Mouse (Mus musculus) kidney, adult 8-10 months (tissue): ENCODE measurements around the gene Scd4.
A peak's percentile ranks its signal among the peaks of the same experiment; 100 is the strongest.

Source experiments
- DNase-seq, 2 experiments: peaks; one replicate each; pipeline ENCODE4 v3.0.0; 2022

Scd4 gene

DNA sequence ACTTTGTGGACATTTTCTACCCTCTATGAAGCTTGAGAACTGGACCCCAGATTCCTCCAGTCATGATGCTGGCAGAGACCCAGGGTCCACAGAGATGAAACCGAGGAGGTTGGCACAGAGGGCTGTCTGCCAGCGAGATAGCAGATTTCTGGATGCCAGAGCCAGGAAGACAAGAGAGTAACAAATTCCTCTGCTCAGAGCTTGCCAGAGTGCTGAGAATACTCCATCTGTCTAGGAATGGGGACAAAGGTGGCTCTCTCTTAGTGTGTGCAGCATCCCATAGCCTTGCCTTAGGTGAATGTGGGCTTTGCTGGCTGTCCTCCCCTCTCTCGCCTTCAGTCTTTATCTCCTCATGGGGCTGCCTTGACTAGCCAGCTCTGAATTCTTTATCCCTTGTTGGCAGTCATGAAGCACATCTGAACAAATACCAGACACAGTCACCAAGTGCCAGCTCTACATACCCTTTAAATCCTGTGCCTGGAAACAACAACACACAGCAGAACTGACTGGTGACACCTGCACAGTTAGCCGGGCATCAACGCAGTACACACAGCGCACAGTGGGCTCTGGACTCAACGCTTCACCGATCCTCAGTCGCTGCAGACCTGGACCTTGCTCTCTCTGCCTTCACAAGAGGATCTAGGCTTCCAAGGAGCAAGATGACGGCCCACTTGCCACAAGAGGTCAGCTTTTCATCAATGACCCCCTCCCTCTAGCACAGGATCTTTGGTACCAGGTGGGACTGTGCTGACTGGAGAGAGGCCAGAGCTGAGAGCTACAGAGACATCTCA, at the start of gene Scd4:
Gene Scd4, plus strand, starts transcription at position 260 of the 791 bp plus-strand sequence.
- DNase-seq: peak; percentile 63 to 68

DNA sequence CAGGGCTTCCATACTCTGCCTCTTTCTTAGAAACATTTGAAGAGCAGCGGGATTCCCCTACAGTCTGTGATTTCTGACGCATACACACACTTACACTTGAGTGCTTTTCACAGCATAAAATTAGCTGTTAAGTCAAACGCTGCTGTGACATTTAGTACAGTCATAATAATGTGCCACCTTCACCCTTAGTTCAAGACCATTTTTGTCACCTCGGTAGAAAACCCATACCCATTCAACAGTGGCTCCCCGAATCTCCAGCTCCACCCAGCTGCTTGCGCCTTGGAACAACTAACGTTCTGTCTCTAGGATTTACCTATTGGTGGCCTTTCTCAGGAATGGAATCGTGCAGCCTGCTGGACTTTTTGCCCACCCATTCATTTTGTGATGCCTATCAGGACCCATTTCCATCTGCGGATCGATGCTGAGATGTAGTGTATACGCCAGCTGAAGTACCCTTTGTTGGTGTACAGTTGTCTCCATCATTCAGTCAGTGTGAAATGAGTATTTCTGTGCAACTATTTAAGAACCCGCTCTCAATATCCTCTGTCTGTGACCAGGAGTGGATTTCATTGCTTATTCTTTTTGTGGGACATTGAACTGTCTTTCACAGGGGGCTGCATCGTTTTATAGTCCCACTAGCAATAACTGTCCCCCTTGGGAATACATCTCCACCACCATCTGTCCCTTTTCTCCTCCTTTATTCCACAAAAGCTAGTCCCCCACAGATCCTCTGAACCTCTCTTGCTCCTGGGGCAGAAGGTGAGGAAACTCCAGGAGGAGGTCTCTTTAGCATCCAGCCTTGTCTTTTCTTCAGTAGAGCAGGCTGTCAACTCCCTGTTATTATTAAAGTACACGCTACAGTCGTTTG, 49.5 kb upstream of the Scd4 start:
- no peak for DNase-seq

DNA sequence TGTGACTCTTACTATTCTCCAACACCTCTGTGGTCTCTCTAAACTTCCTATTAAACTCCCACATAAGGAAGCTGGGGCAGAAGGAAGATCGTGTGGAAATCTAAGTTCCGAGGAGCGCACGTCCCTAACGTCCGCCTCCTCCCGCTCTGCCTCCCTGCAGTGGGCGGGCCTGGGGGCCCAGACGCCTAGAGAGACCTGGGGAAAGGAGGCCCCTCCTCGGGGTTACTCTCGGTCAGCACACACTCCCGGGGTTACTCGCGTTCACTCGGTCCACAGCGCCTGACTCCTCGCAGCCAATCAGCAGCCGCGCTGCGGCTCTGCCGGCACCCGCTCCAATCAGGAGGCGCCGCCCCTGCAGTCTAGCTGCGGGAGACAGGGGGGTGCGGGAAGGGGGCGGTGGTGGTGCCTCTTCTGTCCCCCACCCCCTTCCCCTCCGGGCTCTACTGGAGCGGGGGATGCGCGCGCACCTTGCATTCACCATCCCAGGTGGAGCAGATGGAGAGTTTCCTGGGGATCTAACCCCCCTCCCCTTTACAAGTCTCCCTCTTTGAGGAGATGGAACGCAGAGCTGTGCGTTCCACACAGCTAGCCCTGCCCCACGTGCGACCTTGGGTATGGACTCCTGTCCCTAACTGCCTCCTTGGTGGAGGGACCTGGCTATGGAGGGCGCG, 48.7 kb upstream of the Scd4 start:
- DNase-seq: peak; percentile 85 to 92

DNA sequence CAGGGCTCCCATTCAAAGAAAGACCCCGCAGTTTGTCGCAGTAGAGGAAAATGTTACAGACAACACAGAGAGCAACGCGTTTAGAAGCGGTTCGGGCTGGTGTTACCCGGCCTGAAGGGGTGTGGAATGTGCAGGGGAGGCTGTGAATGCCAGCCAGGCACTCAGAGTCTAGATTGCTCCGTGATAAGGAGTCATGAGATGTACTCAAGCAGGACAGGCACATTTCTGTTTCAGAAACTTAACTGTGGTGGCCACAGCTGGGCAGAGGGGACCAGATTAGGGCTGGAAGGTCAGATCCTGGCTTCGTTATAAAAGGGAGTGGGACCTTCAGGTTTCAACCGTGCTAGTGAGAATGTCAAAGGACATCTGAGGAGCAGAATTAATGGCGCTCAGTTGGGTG, 48.2 kb upstream of the Scd4 start:
- peak; percentile 52 to 75 for DNase-seq

DNA sequence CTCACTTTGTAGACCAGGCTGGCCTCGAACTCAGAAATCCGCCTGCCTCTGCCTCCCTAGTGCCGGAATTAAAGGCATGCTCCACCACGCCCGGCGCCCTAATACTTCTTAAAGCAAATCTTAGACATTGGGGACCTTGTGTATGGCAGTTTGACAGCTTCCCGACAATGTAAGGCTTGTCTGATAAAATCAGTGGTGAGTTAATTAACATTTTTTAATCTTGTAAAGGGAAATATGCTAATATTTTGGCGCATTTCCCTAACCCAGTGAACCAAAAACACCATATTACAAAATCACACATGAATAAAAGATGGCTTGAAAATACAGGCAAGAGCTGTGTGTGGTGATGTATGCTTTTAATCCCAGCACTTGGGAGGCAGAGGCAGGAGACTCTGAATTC, 47.3 kb upstream of the Scd4 start:
- DNase-seq: no peak

DNA sequence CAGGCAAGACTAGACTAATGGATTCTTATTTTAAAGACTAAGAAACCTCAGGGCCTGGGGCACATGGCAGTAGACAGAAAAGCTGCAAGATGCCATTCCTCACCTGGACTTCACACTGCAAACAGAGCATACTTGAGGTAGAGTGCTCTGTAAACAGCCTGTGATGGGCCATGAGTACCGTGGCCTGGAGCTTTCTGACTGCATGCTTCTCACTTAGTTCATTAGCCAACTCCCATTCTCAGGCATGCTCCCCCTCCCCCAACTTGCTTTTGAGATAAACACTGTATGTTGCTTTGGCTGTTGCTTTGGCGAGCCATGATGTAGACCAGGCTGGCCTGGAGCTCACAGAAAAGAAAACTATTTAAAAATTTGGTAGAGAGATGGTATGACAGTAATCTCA, 46.8 kb upstream of the Scd4 start:
- no peak for DNase-seq

DNA sequence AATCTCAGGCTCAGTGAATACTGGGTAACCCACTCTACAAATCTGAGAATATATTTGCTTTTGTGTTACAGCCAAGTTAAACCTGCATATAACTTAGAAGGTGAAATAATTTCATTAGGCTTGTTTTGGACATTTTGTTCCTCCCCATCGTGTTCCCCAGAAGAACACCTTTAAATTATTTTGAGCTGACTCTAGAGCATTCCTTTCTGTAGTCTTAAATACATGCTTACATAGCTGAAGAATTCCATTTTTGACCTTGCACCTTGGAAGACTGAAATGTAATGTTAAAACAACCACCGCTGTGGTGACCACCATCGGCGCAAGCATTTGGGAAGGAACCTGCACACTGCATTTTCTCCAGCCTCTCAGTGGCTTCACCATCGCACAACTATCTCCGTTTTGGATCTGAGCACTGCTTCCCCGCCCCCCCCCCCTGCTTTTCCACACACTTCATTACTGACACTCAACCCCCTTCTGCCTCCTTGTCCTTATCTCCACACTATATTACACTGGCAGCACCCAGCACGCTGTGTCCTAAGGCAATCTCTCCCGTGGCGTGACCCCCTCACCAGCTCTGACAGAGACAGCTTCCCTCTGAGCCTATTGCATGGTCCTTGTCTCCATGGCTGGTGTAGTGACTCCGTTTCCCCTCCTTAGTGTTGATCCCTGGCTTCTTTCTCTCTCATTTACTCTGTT, 45.3 kb upstream of the Scd4 start:
- DNase-seq: no peak

DNA sequence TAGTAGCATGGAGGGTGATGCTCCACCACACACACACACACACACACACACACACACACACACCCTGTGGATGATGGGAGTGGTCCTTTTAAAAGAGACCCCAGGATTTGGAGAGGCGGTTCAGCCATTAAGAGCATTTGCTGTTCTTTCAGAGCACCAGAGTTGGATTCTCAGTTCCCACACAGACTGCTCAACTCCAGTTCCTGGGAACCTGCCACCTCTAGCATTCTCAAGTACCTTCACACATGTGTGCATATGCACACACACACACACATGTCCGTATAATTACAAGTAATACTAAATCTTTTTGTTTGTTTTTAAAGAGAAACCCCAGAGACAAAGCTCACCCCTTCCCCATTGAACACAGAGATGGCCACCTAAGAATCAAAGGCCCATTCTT, 40.8 kb upstream of the Scd4 start:
- DNase-seq: no peak

DNA sequence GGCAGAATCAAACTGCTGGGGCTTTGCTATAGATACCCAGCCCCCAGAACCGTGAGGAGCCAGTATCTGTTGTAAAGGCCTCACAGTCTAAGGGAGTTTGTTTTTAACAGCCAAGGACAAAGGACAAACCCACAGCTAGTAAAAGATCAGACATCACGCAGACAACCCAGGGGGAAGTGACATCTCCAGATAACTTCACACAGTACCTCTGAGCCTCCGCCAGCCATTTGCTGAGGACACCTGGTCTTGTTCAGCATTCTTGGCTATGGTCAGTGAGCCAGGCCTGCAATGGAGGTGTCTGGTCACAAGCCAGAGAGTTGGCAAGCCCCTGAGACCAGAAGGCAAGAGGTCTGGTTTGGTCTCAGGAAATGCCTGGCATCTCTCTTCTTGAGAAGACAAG, 40.4 kb upstream of the Scd4 start:
- DNase-seq: no peak

DNA sequence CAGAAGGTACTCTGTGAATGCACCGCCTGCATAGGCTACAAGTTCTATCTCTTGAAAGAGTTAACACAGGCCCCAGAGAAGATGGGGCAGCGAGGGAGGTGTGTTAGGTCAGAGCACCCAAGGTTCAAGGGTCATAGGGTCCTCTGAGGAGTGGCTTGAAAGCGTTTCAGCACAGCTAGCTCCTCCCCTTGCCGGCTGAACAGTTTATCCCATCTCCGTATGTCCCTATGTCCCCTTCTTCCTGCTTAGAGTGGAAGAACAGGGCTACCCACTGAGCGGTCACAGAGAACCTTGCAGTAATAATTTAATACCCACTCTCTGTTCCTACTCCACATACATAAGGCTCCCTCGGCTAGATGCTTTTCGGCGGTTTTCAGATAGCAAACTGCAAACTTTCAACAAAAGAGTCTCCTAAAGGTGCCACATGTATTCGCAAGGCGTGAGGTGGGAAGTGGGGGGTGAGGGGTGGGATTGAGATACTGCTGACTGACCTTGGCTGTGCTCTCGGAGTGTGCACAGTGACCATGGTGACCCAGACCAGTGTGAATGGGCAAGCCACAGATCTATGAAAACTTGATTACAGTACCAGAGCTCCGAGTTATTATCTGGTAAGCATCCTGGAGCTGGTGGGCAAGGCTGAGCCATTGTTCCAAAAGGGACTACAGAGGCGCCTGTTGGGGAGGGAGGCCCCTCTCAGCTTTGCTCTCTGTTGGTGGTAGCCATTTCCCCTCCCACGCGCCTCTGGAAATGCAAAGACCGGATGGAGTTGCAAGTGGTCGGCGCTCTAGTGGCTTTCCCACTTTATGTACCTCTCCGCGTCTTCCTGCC, 39.7 kb upstream of the Scd4 start, which contains the start of gene Scd2:
Gene Scd2, plus strand, starts transcription at position 734 of the 828 bp plus-strand sequence.
- no peak for DNase-seq

DNA sequence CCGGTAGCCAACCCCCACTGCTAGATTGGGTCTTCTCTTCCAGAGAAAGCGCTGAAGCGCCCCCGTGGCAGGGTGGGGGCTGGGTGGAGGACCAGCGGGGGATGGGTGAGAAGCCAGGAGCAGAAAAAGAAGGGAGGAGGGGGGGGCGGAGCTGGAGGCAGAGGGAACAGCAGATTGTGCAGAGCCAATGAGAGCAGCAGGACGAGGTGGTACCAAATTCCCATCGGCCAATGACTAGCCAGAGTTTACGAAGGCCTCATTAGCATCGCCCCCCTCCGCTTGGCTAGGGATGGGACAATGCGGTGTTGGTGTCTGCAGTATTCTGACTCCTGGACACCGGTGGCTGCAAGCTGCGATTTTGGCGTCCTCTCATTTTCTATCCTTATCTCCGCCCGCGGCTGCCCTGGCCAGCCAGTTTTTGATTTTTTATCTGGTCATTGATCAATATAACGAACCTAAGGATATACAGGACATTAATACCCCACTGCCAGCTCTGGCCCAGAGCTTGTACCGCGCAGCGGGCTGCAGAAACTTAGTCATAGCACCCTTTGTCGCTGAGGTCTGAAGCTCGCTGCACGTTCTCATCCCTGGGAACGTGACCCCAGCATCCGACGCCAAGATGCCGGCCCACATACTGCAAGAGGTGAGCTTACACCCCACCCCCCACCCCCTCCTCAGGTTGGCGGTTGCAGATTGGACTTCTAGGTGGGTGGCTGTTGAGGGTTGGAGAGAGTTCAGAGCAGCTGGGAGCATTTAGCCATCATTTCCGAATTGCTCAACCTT, 38.9 kb upstream of the Scd4 start:
- peak; percentile 79 to 87 for DNase-seq

DNA sequence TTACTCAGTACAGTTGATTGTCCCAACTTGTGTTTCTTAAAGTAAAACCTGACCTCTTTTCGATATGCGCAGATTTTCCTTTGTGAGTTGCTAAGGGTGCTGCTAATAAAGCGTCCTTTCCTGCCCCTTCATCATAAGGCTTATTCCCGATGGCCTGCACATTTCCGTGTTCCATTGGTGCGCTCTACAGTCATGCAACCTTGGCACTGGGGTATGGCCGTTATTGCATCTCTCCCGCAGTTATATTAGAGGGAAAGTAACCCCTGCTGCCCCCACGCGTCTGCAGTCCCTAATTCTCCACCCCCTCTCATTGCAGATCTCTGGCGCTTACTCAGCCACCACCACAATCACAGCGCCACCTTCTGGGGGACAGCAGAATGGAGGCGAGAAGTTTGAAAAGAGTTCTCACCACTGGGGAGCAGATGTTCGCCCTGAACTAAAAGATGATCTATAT, 38.3 kb upstream of the Scd4 start:
- peak; percentile 77 for DNase-seq

DNA sequence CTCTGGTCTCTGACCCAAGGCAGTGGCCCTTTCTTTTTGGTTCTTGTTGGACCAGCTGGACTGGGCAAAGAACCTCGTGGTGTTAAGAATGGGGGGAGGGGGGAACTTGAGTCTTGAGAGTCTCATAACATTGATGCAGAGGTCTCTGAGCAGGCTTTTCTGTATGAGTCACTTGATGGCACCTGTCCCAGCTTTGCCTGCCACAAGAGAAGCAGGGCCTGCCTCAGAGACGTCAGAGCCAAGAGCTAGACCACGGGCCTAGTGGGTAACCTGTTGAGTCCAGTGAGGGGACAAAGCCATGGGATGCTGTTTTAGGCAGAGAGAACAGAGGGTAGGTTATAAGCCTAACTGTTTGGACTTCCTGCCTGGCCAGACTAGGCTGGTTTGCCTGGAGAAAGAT, 37.6 kb upstream of the Scd4 start:
- DNase-seq: peak in 1 of 2 experiments; percentile 23

DNA sequence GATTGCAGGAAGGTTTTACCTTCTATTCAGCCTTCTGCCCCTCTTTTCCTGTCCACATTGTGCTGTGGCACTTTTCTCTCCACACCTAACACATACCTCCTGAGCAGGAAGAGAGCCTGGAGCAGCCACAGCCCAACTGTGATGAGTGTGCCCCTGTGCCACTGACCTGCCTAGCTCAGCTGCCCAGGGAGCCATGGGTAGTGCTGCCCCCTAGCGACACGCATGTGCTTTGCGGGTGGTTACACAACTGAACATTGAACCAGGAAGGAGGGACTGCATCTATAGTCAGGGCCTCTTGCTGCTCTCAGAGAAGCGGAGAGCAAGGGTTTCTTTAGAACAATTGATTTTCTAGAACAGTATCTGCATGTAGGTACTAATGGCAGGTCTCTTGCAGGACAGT, 37.2 kb upstream of the Scd4 start:
- DNase-seq: peak; percentile 81 to 87

DNA sequence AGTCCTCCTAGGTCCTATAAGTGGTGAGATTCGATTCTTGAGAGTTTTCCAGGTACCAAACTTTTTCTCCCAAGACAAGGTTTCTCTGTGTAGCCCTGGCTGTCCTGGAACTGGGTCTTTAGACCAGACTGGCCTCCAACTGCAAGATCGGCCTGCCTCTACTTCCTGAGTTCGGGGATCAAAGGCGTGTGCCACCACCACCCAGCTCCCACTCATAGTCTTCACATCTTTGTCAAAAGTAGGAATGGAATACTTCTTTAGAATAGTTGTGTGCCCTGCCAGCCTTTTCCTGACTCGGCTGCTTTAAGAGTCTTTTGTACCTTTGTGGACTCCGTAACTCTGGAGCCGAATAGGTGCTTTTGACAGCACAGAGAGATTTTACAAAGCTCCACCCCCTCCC, 36.7 kb upstream of the Scd4 start:
- DNase-seq: no peak

DNA sequence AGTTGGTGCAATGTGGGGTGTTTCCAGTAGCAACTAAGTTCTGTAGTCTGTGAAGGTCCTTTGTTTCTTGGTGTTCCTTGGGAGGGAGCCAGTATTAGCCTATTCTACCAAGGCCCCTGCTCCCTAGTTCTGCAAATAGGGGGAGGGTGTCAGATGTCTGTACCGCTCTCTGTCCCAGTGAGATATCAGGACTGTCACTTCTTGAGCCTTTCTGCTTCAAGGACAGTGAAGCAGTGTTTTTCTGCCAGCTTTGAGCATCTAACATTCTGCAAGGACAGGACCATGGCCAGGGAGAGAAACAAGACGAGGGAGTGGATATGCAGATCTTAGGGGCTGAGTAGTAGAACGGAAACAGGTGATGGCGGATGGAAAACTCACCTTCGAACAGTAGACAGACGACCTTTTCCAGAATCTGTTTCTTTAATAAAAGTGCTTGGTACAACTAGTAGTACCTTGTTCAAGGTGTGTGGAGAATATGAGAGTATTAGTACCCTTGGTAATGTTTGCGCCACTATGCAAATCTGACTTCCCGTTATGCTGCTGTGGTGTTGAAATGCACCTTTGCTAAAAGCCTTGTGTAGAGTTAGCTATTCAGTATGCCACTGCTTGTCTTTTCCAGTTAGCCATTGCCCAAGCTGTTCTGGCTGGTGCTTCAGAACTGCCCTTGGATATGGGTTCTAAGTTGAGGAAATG, 35.7 kb upstream of the Scd4 start:
- no peak for DNase-seq

DNA sequence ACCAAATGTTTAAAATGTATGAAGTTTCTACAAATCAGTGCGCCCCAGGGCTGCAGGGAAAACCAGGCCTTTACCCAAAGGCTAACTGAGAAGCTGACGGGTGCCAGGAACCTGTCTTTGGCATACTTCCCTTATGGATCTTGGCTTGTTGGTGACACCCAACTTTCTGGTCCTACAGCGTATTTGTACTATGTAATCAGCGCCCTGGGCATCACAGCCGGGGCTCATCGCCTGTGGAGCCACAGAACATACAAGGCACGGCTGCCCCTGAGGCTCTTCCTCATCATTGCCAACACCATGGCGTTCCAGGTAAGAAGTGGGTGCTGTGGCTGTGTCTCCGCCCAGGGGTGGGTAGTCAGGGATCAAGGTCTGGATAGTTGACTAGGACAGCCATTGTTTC, 35.0 kb upstream of the Scd4 start:
- DNase-seq: no peak

DNA sequence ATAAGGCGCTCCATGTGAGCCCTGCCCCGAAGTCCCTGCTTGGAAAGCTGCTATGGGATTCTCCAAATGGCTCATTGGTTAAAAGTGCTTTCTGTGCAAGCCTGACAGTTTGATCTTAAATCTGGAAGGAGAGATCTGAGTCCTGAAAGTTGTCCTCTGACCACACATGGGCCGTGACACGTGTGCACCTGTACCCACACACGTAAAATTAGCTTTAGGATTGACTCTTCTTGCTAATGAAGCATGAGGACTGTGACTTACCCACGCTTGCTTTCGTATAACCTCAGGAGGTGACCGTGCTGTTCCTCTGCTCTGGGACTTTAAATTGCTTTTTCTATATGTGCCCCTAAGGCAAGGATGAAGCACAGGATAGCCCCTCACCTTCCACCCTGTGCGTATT, 33.8 kb upstream of the Scd4 start:
- no peak for DNase-seq

DNA sequence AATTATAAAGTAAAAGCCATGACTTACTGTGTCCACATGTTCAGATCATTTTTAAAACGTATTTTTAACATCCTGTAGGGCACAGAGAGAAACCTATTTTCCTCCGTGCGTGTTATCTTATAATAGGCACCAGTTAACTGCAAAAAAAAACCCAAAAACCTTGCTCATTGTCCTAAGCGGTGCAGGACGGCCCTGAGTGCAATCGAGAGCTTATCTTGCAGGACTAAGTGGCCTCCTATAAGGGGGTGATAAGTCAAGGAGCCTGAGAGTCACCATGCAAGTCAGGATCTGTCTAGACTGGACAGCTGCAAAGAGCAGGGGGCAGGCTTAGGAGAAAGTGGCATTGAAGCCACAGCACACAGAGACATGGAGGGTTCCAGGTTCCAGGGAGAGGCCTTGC, 33.0 kb upstream of the Scd4 start:
- no peak for DNase-seq

DNA sequence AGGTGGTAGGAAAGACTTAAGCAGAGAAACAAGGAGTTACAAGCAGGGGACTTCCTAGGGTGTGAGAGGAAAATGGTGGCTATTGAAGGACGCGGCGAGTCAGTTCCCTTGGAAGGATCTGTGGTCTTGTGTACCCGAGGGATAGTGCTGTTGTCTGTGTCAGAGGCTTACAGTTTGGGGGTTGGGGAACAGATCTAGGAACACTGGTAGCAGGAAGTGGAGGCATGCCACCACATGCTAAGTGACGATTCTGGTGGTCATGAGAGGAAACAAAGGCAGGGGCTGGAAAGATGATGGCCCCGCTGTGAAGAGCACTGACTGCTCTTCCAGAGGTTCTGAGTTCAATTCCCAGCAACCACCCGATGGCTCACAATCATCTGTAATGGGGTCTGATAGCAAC, 32.4 kb upstream of the Scd4 start:
- DNase-seq: no peak
